Mouse (Mus musculus): ENCODE measurements around the gene Helz.

DNA sequence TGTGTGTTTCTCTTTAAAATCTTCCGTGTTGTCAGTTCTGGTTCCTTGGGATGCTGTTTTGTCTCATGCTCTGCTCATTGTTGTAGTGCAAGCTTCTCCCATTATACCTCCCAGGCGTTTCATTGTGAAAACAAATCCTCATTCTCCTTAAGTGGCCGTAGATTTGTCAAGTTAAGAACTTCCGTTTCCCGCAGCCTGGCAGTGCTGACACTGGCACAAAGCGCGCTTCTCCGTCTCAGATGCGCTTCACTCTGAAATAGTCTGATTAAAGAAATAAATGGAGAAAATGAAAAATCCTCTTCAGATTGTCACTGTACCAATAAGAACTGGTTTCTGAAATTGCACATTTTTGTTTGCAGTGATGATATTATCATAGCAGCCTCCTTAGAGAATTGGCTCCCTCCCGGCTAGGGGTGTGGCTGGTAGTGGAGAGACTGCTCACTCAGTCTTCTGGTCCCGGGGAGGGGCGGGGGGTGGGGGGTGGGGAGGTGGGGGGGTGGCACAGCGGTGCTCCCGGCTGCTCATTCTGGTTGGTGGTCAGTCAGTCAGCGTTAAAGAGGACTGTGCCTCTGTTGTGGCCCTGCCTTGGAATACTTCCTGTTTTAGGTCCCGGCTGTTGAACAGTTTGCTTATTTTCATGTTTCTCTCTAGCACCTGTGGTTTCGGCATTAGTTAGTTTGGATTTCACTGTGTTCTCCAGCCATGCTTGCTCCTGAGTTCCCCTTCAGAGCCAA is 128.6 kb downstream of the Helz start:
- TF ChIP-seq CTCF (IDR thresholded peaks at IDR 0.05; ENCODE audit: borderline replicate concordance, extremely low read depth, insufficient read depth, insufficient read length), result no peak
- TF ChIP-seq POLR2A (IDR thresholded peaks at IDR 0.05; ENCODE audit: borderline replicate concordance, extremely low read depth, insufficient read depth, insufficient read length, poor library complexity, severe bottlenecking), result no peak

All from brain, embryonic 14.5 days (tissue).